Mouse (Mus musculus) midbrain, embryonic 11.5 days (tissue): ENCODE measurements at regions not wholly inside any gene's neighbourhood (a gene's known extent, or its start where the extent isn't known, plus 50 kb on each side); places are given as distances from the start of the nearest gene placed in this dataset.

Experiments used
- ATAC-seq: fragments of 200-750 bp; cut with Nextera tagmentation; 2 replicates; pipeline ENCODE4 v1.8.0; 2017; ENCODE audit warnings: moderate TSS enrichment, moderate library complexity; ENCODE audit not compliant: low FRiP score
- DNase-seq: peaks from one replicate; pipeline ENCODE4 v3.0.0; 2015; ENCODE audit warnings: low spot score; ENCODE audit errors: missing footprints
- H3K27ac ChIP-seq: fragments of 300-500 bp; sonication (generic); 2 replicates; pipeline ENCODE4 v1.5.1; 2014; ENCODE audit warnings: low read depth, low read length
- H3K27me3 ChIP-seq: fragments of 300-500 bp; sonication (generic); 2 replicates; pipeline ENCODE4 v1.6.1; 2014; ENCODE audit warnings: mild to moderate bottlenecking, low read length, moderate library complexity, mixed read lengths; ENCODE audit not compliant: control insufficient read depth, insufficient read depth
- H3K36me3 ChIP-seq: fragments of 300-500 bp; sonication (generic); 2 replicates; pipeline ENCODE4 v1.6.1; 2014; ENCODE audit warnings: mild to moderate bottlenecking, low read length, moderate library complexity, mixed read lengths; ENCODE audit not compliant: control insufficient read depth, insufficient read depth
- H3K4me1 ChIP-seq: fragments of 300-500 bp; sonication (generic); 2 replicates; pipeline ENCODE4 v1.6.1; 2014; ENCODE audit warnings: low read length; ENCODE audit not compliant: control insufficient read depth, insufficient read depth
- H3K4me2 ChIP-seq: fragments of 300-500 bp; sonication (generic); 2 replicates; pipeline ENCODE4 v1.6.1; 2014; ENCODE audit warnings: mild to moderate bottlenecking, moderate library complexity
- H3K4me3 ChIP-seq: fragments of 300-500 bp; sonication (generic); 2 replicates; pipeline ENCODE4 v1.5.1; 2014; ENCODE audit warnings: low read depth, low read length
- H3K9ac ChIP-seq: fragments of 300-500 bp; sonication (generic); 2 replicates; pipeline ENCODE4 v1.6.1; 2014; ENCODE audit warnings: low read length
- H3K9me3 ChIP-seq: fragments of 300-500 bp; sonication (generic); 2 replicates; pipeline ENCODE4 v1.6.1; 2016; ENCODE audit warnings: low read length; ENCODE audit not compliant: control insufficient read depth
- WGBS: fragments of 180-500 bp; shearing (Covaris S2); extraction: QIAGEN DNeasy Blood & Tissue Kit; methylation state at CpG from one replicate; pipeline ENCODE4 v1.1.7; 2014; 5-methylcytosine and 5-hydroxymethylcytosine counted together

DNA sequence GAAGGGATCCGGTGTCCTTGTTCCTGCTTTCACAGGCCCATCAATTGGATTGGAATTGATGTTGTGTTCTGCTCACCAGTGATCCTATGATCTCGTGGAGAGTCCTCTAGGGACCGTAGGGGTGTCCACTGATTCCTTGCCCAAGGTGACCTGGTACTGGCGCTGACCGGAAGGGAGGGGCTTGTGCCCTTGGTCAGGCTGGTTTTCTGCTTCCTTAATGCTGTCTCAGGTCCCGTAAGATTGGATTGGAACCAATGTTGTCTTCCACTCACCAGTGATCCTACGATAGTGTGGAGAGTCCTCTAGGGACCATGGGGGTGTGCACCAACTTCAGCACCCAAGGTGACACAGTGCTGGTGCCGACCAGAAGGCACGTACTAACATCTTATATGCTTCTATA is 324.9 kb upstream of the Ptchd4 start:
- DNase-seq, result no peak
- H3K4me3 ChIP-seq, result no peak overlapping the region
- no peak overlapping the region for H3K4me2 ChIP-seq
- no peaks in the 10 kb centered on the region for H3K27me3 ChIP-seq
- WGBS, result 93% methylated on average over 9 of the region's 9 CpGs
- no peaks in the 10 kb centered on the region for H3K4me1 ChIP-seq
- H3K9ac ChIP-seq, result no peak overlapping the region
- no peak overlapping the region for H3K27ac ChIP-seq
- no peaks in the 10 kb centered on the region for H3K36me3 ChIP-seq
- no peaks in the 10 kb centered on the region for H3K9me3 ChIP-seq
- no peak for ATAC-seq

DNA sequence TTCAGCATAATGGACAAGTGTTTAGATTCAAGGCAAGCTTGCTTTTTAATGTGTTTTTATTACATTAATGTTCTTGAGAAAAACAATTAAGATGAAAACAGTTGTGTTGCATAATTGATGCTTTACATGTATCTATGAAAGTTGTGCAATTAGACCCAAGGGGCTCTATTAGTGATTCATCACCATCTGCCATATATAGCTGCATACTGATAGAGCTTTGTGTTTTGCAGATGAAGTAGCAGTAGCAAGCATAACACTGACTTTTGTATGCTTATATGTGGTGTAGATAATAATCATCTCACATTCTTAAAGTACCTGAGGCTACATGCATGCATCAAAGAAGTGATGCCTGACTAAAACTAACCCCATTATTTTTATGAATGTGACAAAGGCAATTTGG is 307.3 kb upstream of the Ptchd4 start:
- DNase-seq (no peak), ATAC-seq (no peak)
- no peak overlapping the region for H3K4me2 ChIP-seq
- no peak overlapping the region for H3K4me3 ChIP-seq
- no peaks in the 10 kb centered on the region for H3K36me3 ChIP-seq
- H3K4me1 ChIP-seq, result no peaks in the 10 kb centered on the region
- no peaks in the 10 kb centered on the region for H3K9me3 ChIP-seq
- H3K27me3 ChIP-seq, result no peaks in the 10 kb centered on the region
- H3K27ac ChIP-seq, result no peak overlapping the region
- no peak overlapping the region for H3K9ac ChIP-seq

DNA sequence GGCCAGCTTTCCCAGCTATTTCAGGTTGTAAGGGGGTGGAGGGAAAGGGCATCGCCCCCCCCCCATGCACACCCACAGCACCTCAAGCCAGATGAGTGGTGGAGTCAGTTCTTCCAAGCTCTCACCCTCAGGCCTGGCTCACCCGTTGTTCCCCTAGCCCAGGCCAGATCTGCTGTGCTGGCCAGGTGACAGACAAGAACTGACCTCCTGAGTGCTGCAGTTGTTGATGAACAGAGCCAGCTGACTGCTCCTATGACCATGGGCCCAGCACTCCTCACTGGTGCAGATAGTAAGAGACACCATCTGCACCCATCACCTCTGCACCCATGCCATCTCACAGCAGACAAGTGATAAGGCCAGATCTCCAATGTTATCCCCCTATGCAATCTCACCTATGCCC is 291.5 kb upstream of the Ptchd4 start:
- ATAC-seq, result 0 out of 2 replicates have a peak, but pooled peaks have one; percentile 30

DNA sequence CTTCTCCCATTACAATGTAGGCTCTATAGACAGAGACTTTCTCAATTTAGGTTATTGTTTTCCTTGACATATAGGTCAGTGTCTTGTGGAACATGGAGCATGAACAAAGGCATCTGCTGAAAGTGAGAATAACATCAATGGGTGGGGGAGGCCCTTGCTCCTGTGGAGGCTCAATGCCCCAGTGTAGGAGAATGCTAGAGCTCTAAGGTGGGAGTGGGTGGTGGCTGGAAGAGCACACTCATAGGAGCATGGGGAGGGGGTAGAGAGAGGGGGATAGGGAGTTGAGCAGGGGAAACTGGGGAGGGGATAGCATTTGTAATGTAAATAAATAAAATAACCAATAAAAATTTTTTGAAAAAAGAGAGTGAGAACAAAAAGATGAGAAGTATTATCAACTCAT is 288.5 kb upstream of the Ptchd4 start:
- Histone ChIP-seq H3K4me2 (no peak overlapping the region), H3K9ac (no peak overlapping the region), H3K36me3 (no peaks in the 10 kb centered on the region), H3K27me3 (no peaks in the 10 kb centered on the region), H3K27ac (no peak overlapping the region), H3K4me3 (no peak overlapping the region), H3K4me1 (no peaks in the 10 kb centered on the region), H3K9me3 (no peaks in the 10 kb centered on the region)
- ATAC-seq (peak; percentile 62; the same call in 1 of the 2 replicates), DNase-seq (no peak)

More for the DNA sequence above, 291.5 kb upstream of the Ptchd4 start:
- DNase-seq, result no peak
- no peak overlapping the region for H3K4me3 ChIP-seq
- no peak overlapping the region for H3K27ac ChIP-seq
- H3K4me1 ChIP-seq, result no peaks in the 10 kb centered on the region
- H3K27me3 ChIP-seq, result no peaks in the 10 kb centered on the region
- no peak overlapping the region for H3K9ac ChIP-seq
- WGBS, result 86% methylated on average over 2 of the region's 2 CpGs
- H3K4me2 ChIP-seq, result no peak overlapping the region
- H3K36me3 ChIP-seq, result no peaks in the 10 kb centered on the region
- H3K9me3 ChIP-seq, result no peaks in the 10 kb centered on the region

DNA sequence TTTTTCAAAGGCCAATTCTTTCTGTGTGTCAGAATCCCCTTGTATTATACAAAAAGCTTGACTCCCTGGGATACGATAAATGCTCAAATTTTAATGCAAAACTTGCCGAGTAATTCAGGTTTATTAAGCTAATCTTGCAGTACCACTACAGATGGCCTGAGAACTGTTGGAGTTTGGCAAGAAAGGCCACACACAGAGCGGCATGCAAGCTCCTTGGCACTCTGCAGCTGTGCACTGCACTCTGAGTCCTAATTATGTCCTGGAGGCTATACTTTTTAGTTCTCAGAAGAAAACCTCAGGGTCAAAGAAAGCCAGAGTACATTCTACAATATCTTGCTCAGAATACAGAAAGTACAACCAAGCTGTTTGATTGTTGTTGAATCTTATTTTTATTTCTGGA is 286.3 kb upstream of the Ptchd4 start:
- Histone ChIP-seq H3K4me2 (no peak overlapping the region), H3K4me1 (no peaks in the 10 kb centered on the region), H3K4me3 (no peak overlapping the region), H3K27me3 (no peaks in the 10 kb centered on the region), H3K9me3 (no peaks in the 10 kb centered on the region), H3K27ac (no peak overlapping the region), H3K36me3 (no peaks in the 10 kb centered on the region), H3K9ac (no peak overlapping the region)
- no peak for ATAC-seq
- no peak for DNase-seq
- 63% methylated on average over 3 of the region's 3 CpGs for WGBS

DNA sequence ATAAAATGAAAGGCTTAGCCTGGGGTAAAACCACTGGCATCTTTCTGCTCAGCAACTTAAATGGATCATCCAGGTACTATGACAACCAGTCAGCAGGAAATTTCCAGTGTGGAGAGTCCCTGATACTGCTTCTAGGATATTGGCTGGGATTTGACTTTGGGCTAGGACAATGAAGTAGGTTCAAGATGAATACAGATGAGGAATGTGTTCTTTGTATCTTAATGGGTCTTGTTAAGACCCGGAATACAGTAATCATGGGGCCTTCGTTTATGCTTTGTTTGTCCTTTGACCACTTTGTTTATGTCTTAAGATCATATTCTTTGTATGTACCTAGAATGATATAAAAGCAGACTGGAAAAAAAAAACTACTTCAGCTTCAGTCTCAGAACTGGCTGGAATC is 278.7 kb upstream of the Ptchd4 start:
- DNase-seq, result no peak
- Histone ChIP-seq H3K4me2 (no peak overlapping the region), H3K27ac (no peak overlapping the region), H3K36me3 (no peaks in the 10 kb centered on the region), H3K9me3 (no peaks in the 10 kb centered on the region), H3K27me3 (no peaks in the 10 kb centered on the region), H3K4me3 (no peak overlapping the region), H3K9ac (no peak overlapping the region), H3K4me1 (no peaks in the 10 kb centered on the region)
- 93% methylated on average over 2 of the region's 2 CpGs for WGBS
- ATAC-seq, result no peak

DNA sequence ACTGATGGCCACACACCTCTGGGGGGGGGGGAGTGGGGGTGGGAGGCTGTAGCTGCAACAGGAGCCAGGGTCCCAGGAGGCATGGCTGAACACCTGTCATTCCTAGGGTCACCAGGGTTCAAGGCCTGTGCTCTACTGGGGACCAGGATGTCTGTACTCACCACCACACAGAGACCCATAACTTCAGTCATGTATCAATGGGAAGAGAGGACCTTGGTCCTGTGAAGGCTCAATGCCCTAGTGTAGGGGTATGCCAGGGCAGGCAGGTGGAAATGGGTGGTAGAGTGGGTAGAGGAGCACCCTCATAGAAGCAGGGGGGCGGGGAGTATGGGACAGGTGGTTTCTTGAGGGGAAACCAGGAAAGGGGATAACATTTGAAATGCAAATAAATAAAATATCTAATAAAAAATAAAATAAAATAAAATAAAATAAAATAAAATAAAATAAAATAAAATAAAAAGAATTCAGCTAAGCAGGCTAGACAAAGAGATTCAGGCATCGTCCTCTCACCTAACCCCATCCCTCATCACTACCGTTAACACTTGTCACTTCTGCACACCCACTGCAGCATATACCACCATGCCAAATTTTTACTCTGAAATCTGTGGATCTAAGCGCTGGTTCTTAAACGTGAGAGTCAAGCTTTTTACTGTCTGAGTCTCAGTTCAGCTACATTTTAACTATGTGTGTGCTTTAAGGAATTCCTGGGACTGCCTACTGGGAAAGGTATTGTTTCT is 265.8 kb upstream of the Ptchd4 start:
- ATAC-seq, result peak; percentile 59
- Histone ChIP-seq H3K4me1 (no peaks in the 10 kb centered on the region), H3K4me2 (no peak overlapping the region), H3K9me3 (no peaks in the 10 kb centered on the region), H3K4me3 (no peak overlapping the region), H3K36me3 (no peaks in the 10 kb centered on the region), H3K9ac (no peak overlapping the region), H3K27me3 (no peaks in the 10 kb centered on the region), H3K27ac (no peak overlapping the region)
- no peak for DNase-seq
- 90% methylated on average over 5 of the region's 5 CpGs for WGBS

DNA sequence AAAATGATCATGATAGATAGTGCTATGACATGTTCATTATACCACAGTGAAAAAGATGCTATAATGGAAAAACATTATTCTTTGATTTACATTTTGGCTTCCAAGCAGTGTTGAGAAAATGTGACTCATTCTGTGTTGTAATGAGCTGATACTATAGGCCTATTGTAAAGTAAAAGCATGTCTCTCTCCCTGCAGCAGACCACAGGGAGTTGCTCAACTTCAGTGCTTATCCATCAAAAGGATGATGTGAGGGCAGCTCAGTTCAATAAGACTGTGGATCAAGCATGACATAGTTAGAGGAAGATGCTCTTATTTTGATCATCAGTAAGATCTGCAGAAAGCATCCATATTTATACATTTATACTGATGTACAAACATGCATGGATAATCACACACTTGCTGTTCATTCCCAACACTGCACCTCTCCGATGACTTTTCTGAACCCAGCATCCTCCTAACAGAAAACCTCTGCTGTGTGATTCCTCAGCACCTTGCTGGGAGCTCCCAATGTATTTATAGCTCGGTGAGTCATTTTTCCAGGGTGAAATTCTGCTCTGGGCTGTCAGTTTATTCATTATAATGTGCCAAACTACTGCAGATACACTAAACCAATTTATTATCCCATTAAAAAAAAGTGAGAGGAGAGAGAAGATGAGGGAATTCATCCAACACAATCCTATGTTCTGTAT is 224.8 kb upstream of the Ptchd4 start:
- Histone ChIP-seq H3K4me1 (no peaks in the 10 kb centered on the region), H3K4me3 (no peak overlapping the region), H3K27ac (no peak overlapping the region), H3K9me3 (no peaks in the 10 kb centered on the region), H3K4me2 (no peak overlapping the region), H3K27me3 (no peaks in the 10 kb centered on the region), H3K36me3 (no peaks in the 10 kb centered on the region), H3K9ac (no peak overlapping the region)
- ATAC-seq, result no peak
- no peak for DNase-seq
- WGBS, result 75% methylated on average over 2 of the region's 2 CpGs

DNA sequence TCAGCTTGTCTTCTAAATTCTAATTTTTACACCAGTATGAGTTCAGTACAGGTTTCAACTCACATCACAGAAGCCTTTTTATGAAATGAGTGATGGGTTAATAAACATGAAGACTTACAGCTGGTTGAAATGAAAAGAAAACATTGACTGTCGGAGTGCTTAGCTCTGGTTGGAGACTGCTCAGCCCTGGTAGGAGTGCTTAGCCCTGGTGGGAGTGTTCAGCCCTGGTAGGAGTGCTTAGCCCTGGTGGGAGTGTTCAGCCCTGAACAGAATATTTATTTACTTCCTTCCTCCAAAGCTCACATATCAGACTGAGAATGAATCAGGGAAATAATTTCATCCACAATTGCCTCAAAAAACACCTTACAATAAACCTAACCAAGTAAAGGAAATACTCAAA is 202.1 kb upstream of the Ptchd4 start:
- no peaks in the 10 kb centered on the region for H3K27me3 ChIP-seq
- DNase-seq, result no peak
- H3K27ac ChIP-seq, result no peak overlapping the region
- H3K4me3 ChIP-seq, result no peak overlapping the region
- H3K4me1 ChIP-seq, result no peaks in the 10 kb centered on the region
- H3K9ac ChIP-seq, result no peak overlapping the region
- no peak for ATAC-seq
- H3K9me3 ChIP-seq, result no peaks in the 10 kb centered on the region
- no peak overlapping the region for H3K4me2 ChIP-seq
- WGBS, result 71% methylated on average over 1 of the region's 1 CpGs
- H3K36me3 ChIP-seq, result no peaks in the 10 kb centered on the region
